16 mouse cellular contexts compared by ENCODE assay signal in genomic region chr14:105720816-105721510, GRCm38 (mm10).
A peak's percentile ranks its signal among the peaks of the same experiment; 100 is the strongest.
DNase-seq lines count a peak whose midpoint lies in the region; ATAC-seq and TF ChIP-seq lines count a peak whose summit lies in the region.
"Had no signal": no experiment of that assay in that cellular context is flagged by ENCODE, and none has a peak within 500 bp of the region (broad histone marks: within the 10 kb centered on the region; RNA-seq: fewer than 3 reads in every experiment).

No protein-coding gene starts in this region.

- no peak for DNase-seq in cerebellum, postnatal 4 days (ENCODE audit: low spot score in 2 of 2)
- DNase-seq in left cerebral cortex, adult 11 months (ENCODE audit: low spot score): peak; percentile 46
- DNase-seq in left cerebral cortex, postnatal 4 days: no peak
- peak; percentile 25 for DNase-seq in right cerebral cortex, postnatal 14 days
- DNase-seq in retina, embryonic 14.5 days (ENCODE audit: low spot score): no peak
- DNase-seq: embryo, embryonic 11 days; gastrocnemius, adult 2 months; liver, embryonic 13.5 days; lung, postnatal 14 days had no signal

- peaks cover 8% of the 10 kb centered on the region for H3K4me1 ChIP-seq in cortical plate, adult 2 months (ENCODE audit: control insufficient read depth, insufficient read depth, low read length)
- H3K4me1 ChIP-seq: heart, embryonic 10.5 days; liver, embryonic 13.5 days had no signal

- ATAC-seq in cerebellum, adult (ENCODE audit: insufficient number of reproducible peaks, low FRiP score, low TSS enrichment): peak; percentile 62
- ATAC-seq in megakaryocyte, adult 5-6 weeks (ENCODE audit: poor library complexity, severe bottlenecking): no peak
- ATAC-seq: Patski had no signal

- peak overlapping the region; percentile 64 for H3K27ac ChIP-seq in cortical plate, adult 2 months (ENCODE audit: insufficient read depth, low read length)
- H3K27ac ChIP-seq: gastrocnemius, adult 2 months; heart, embryonic 10.5 days; liver, embryonic 13.5 days; midbrain, embryonic 10.5 days had no signal

- intact Hi-C loops in left cerebral cortex, postnatal 4 days (cut with DNase I): no loop called here

- TF ChIP-seq CTCF in cortical plate, adult 2 months (IDR thresholded peaks at IDR 0.05; ENCODE audit: extremely low read depth, insufficient read depth, low read length): no peak

- TF ChIP-seq POLR2A in cortical plate, adult 2 months (IDR thresholded peaks at IDR 0.05; ENCODE audit: extremely low read depth, insufficient read depth, low read length): no peak

- no peak overlapping the region for H3K4me3 ChIP-seq in cortical plate, adult 2 months (ENCODE audit: insufficient read depth, low read length)
- H3K4me3 ChIP-seq: gastrocnemius, adult 2 months; heart, embryonic 10.5 days; liver, embryonic 13.5 days; midbrain, embryonic 10.5 days; myocyte had no signal

Comparison
In these comparisons a context has a peak if more than half of its experiments do, and no peak if none do; other contexts are left out.
1. DNase-seq: peak in left cerebral cortex, adult 11 months (single experiment) and right cerebral cortex, postnatal 14 days (single experiment); none in cerebellum, postnatal 4 days (0 of 2), left cerebral cortex, postnatal 4 days (single experiment) and retina, embryonic 14.5 days (single experiment).